ENCODE assay signal across 13 mouse cellular contexts in genomic region chr10:77415867-77416266, GRCm38 (mm10). TPM values are rescaled to one million over a fixed set of nuclear protein-coding genes. Genes with fewer than 3 reads are reported as not detected.
DNase-seq lines count a peak whose midpoint lies in the region; ATAC-seq and TF ChIP-seq lines count a peak whose summit lies in the region.
"Had no signal": no experiment of that assay in that cellular context is flagged by ENCODE, and none has a peak within 500 bp of the region (broad histone marks: within the 10 kb centered on the region; RNA-seq: fewer than 3 reads in every experiment).

No protein-coding gene starts in this region.

- no peak for TF ChIP-seq EP300 in heart, postnatal 0 days (IDR thresholded peaks at IDR 0.05; ENCODE audit: low read depth)

- no peak for TF ChIP-seq CTCF in heart, postnatal 0 days (IDR thresholded peaks at IDR 0.05; ENCODE audit: low read depth)

- no peak overlapping the region for H3K9ac ChIP-seq in hindbrain, embryonic 14.5 days
- H3K9ac ChIP-seq in heart, postnatal 0 days (replicated peaks; ENCODE audit: low read depth, low read length) = no peak overlapping the region
- H3K9ac ChIP-seq: limb, embryonic 12.5 days had no signal

- ATAC-seq in CD4-positive, CD25-positive, alpha-beta regulatory T cell, adult 4 months = no peak
- ATAC-seq in hindbrain, embryonic 14.5 days (ENCODE audit: low FRiP score) = no peak
- ATAC-seq in heart, postnatal 0 days (ENCODE audit: insufficient read depth, low read depth) = no peak

- H3K27me3 ChIP-seq in hindbrain, embryonic 14.5 days (ENCODE audit: control insufficient read depth, insufficient read depth, low read length) = peaks cover 10% of the 10 kb centered on the region
- H3K27me3 ChIP-seq in hindbrain, embryonic 10.5 days (ENCODE audit: insufficient read depth, poor library complexity, severe bottlenecking) = peaks cover 28% of the 10 kb centered on the region
- no peaks in the 10 kb centered on the region for H3K27me3 ChIP-seq in heart, postnatal 0 days (ENCODE audit: control insufficient read depth, insufficient read depth, low read length)

- H3K4me2 ChIP-seq in hindbrain, embryonic 14.5 days (replicated peaks) = peak overlapping the region; percentile 98; the same call in 1 of the 2 replicates
- peak overlapping the region; percentile 90 for H3K4me2 ChIP-seq in heart, postnatal 0 days (ENCODE audit: low read depth, low read length)

- no peak overlapping the region for H3K4me3 ChIP-seq in hindbrain, embryonic 14.5 days (replicated peaks; ENCODE audit: low read length)
- H3K4me3 ChIP-seq in hindbrain, embryonic 10.5 days = no peak overlapping the region
- peak overlapping the region; percentile 95; the same call in 1 of the 2 replicates for H3K4me3 ChIP-seq in heart, postnatal 0 days (ENCODE audit: low read depth, low read length)

- no peak overlapping the region for H3K27ac ChIP-seq in hindbrain, embryonic 14.5 days
- no peak overlapping the region for H3K27ac ChIP-seq in hindbrain, embryonic 10.5 days
- no peak overlapping the region for H3K27ac ChIP-seq in heart, postnatal 0 days (ENCODE audit: low read depth)
- H3K27ac ChIP-seq: limb, embryonic 12.5 days; stomach, postnatal 0 days had no signal

- no peaks in the 10 kb centered on the region for H3K36me3 ChIP-seq in hindbrain, embryonic 14.5 days (replicated peaks; ENCODE audit: control insufficient read depth, insufficient read depth)
- H3K36me3 ChIP-seq in hindbrain, embryonic 10.5 days = no peaks in the 10 kb centered on the region
- no peaks in the 10 kb centered on the region for H3K36me3 ChIP-seq in heart, postnatal 0 days (replicated peaks; ENCODE audit: control insufficient read depth, insufficient read depth, low read length)
- H3K36me3 ChIP-seq: G1E; limb, embryonic 12.5 days had no signal

- peak; percentile 3 for DNase-seq in CD4-positive, CD25-positive, alpha-beta regulatory T cell, adult 2 months (ENCODE audit: low read depth, low spot score)
- DNase-seq in hindbrain, embryonic 14.5 days (ENCODE audit: low spot score) = no peak
- DNase-seq in hindbrain, embryonic 10.5 days (ENCODE audit: low spot score) = no peak
- DNase-seq in heart, postnatal 0 days (ENCODE audit: low spot score) = no peak
- peak; percentile 65 for DNase-seq in lung, postnatal 14 days
- no peak for DNase-seq in spleen, postnatal 14 days (ENCODE audit: low spot score in 2 of 2)
- DNase-seq in layer of hippocampus, postnatal 10 days (ENCODE audit: low spot score in 2 of 2) = no peak
- DNase-seq: gastrocnemius, postnatal 10 days; right cerebral cortex, postnatal 25 days had no signal

- H3K9me3 ChIP-seq in hindbrain, embryonic 14.5 days (ENCODE audit: control insufficient read depth, low read length) = no peaks in the 10 kb centered on the region
- H3K9me3 ChIP-seq in hindbrain, embryonic 10.5 days = no peaks in the 10 kb centered on the region
- no peaks in the 10 kb centered on the region for H3K9me3 ChIP-seq in heart, postnatal 0 days (replicated peaks; ENCODE audit: control insufficient read depth, low read length)
- H3K9me3 ChIP-seq: limb, embryonic 12.5 days had no signal

- 78% methylated on average over 5 of the region's 5 CpGs for WGBS in hindbrain, embryonic 14.5 days
- 80% methylated on average over 5 of the region's 5 CpGs for WGBS in hindbrain, embryonic 10.5 days
- WGBS in heart, postnatal 0 days = 66% methylated on average over 5 of the region's 5 CpGs

- H3K4me1 ChIP-seq in hindbrain, embryonic 14.5 days (replicated peaks; ENCODE audit: control insufficient read depth, insufficient read depth, low read length) = peaks cover 16% of the 10 kb centered on the region; the same call in 1 of the 2 replicates
- H3K4me1 ChIP-seq in hindbrain, embryonic 10.5 days (replicated peaks) = peaks cover 26% of the 10 kb centered on the region
- H3K4me1 ChIP-seq in heart, postnatal 0 days (ENCODE audit: control insufficient read depth, insufficient read depth) = peaks cover 9% of the 10 kb centered on the region

RNA-seq across cellular contexts. Expression of gene Adarb1, which starts 2.2 kb away (rescaled TPM):
- 1 to 10 TPM in 1 of 2 experiments, under 1 TPM in 1; 0.74 to 1.2 TPM for polyA plus RNA-seq in CD4-positive, CD25-positive, alpha-beta regulatory T cell, adult 4 months (2017; shearing (Covaris generic))
- 20.6 and 20.7 TPM in 2 replicates for polyA plus RNA-seq in hindbrain, embryonic 14.5 days (2014; fragmentation: Nextera tagmentation; extraction: Ambion mirVana)
- polyA plus RNA-seq in hindbrain, embryonic 10.5 days (2016; fragmentation: Nextera tagmentation; extraction: Ambion mirVana) = 5.7 and 7.8 TPM in 2 replicates
- total RNA-seq in heart, postnatal 0 days (2014; rRNA removed; ENCODE audit: low replicate concordance) = 23.7 and 26.9 TPM in 2 replicates
- polyA plus RNA-seq in heart, postnatal 0 days (2015; fragmentation: Nextera tagmentation; extraction: Ambion mirVana) = 7.8 and 8.5 TPM in 2 replicates
- total RNA-seq in layer of hippocampus, postnatal 10 days (2021) = 10 to 100 TPM; 72.1 to 77.3 TPM
- polyA plus RNA-seq: G1E had no signal

Comparison
In these comparisons a context has a peak if more than half of its experiments do, and no peak if none do; other contexts are left out.
1. DNase-seq: peak in CD4-positive, CD25-positive, alpha-beta regulatory T cell, adult 2 months (single experiment) and lung, postnatal 14 days (single experiment); none in hindbrain, embryonic 14.5 days (single experiment), hindbrain, embryonic 10.5 days (single experiment), heart, postnatal 0 days (single experiment), spleen, postnatal 14 days (0 of 2) and layer of hippocampus, postnatal 10 days (0 of 2).